Mouse (Mus musculus): ENCODE data around the gene C1qtnf1. TPM values are rescaled to one million over a fixed set of nuclear protein-coding genes. Genes with fewer than 3 reads are reported as not detected.

C1qtnf1 gene
- polyA plus RNA-seq, 1 experiment, result 24.2 TPM

DNA sequence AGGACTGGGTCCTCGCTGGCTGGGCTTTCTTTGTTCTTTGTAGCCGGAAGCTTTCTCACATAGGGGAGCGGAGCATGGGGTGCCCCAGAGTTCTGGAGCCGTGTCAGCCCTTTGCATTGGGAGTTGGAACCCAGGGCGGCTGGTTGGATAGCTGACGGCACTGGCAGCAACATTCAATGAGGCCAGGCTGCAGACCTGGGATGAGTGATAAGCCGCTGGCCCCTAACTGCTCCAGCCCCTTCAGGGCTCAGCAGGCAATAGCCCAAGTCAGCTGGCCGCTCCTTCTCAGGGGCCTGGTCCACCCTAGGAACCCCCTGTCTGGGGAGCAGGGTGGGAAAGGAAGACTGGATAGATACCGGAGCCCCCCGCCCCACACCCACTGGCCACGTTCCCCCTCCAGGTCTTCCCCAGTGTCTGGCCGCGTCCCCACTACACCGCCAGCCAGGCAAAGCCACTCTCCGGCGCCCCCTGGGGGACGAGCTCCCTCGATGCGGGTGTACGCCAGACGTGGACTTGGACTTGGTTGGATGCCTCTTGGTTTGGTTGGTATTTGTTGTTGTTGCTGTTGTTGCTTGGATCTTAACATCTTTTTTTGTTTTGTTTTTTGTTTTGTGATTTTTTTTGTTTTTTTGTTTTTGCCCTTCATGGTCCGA lies 62.7 kb downstream of the C1qtnf1 start:
- Histone ChIP-seq H3K4me1 (ENCODE audit: control insufficient read depth, insufficient read depth, low read length) (no peaks in the 10 kb centered on the region), H3K36me3 (ENCODE audit: control insufficient read depth, insufficient read depth, low read length) (no peaks in the 10 kb centered on the region), H3K27me3 (replicated peaks; ENCODE audit: control insufficient read depth, insufficient read depth, low read length) (no peaks in the 10 kb centered on the region), H3K4me3 (ENCODE audit: insufficient read depth, low read depth, low read length) (no peak overlapping the region), H3K27ac (ENCODE audit: insufficient read depth, low read depth, low read length) (no peak overlapping the region)
- 42% methylated on average over 22 of the region's 22 CpGs for WGBS
- no peak for TF ChIP-seq POLR2A (IDR thresholded peaks at IDR 0.05; ENCODE audit: low read depth, low read length)
- peak; percentile 77 for TF ChIP-seq CTCF (conservative IDR thresholded peaks at IDR 0.05; ENCODE audit: insufficient read depth, insufficient read length, low read depth, low read length)
- peak; percentile 56 for DNase-seq

DNA sequence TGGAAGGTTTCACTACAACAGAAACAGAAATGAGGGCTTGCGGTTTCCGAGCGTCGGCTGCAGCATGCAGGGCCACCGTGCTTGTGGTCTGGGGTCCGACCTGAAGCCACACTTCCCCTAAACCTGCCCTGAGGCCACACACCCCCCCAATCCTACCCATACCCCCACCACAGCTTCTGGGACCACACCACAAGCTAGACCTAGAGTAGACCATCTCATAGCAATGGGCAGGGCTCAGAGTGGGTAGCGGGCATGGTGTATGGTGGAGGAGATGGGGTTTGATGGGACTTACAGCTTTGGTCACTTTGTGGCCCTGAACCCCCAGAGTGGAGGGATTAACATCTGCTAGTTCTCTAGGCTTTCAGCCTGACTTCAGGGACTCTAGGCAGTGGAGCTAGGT lies 63.2 kb downstream of the C1qtnf1 start:
- H3K4me1 ChIP-seq (ENCODE audit: control insufficient read depth, insufficient read depth, low read length), result no peaks in the 10 kb centered on the region
- H3K27ac ChIP-seq (ENCODE audit: insufficient read depth, low read depth, low read length), result no peak overlapping the region
- DNase-seq, result no peak
- 89% methylated on average over 7 of the region's 7 CpGs for WGBS
- H3K27me3 ChIP-seq (replicated peaks; ENCODE audit: control insufficient read depth, insufficient read depth, low read length), result no peaks in the 10 kb centered on the region
- no peak overlapping the region for H3K4me3 ChIP-seq (ENCODE audit: insufficient read depth, low read depth, low read length)
- TF ChIP-seq CTCF (conservative IDR thresholded peaks at IDR 0.05; ENCODE audit: insufficient read depth, insufficient read length, low read depth, low read length), result no peak
- no peak for TF ChIP-seq POLR2A (IDR thresholded peaks at IDR 0.05; ENCODE audit: low read depth, low read length)
- H3K36me3 ChIP-seq (ENCODE audit: control insufficient read depth, insufficient read depth, low read length), result no peaks in the 10 kb centered on the region

DNA sequence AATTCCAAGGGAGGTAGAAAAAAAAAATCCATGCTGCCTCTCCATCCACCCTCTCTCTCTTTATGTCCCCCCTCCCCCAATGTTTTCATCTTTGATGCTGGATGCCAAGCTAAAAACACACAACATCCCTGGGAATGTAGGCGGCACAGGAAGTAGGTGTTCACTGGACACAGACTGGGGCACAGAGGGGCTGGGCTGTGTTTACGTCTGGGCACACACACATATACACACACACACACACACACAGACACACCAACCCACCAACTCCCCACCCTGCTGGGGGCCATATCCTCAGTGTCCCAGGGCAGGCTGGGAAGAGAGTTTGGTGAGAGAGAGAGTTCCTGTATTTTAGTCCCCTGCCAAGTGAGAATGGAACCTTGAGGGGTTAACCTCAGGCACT lies 65.5 kb downstream of the C1qtnf1 start:
- no peaks in the 10 kb centered on the region for H3K27me3 ChIP-seq (replicated peaks; ENCODE audit: control insufficient read depth, insufficient read depth, low read length)
- no peak overlapping the region for H3K4me3 ChIP-seq (ENCODE audit: insufficient read depth, low read depth, low read length)
- no peak for DNase-seq
- H3K36me3 ChIP-seq (ENCODE audit: control insufficient read depth, insufficient read depth, low read length), result no peaks in the 10 kb centered on the region
- H3K4me1 ChIP-seq (ENCODE audit: control insufficient read depth, insufficient read depth, low read length), result no peaks in the 10 kb centered on the region
- H3K27ac ChIP-seq (ENCODE audit: insufficient read depth, low read depth, low read length), result no peak overlapping the region
- no peak for TF ChIP-seq POLR2A (IDR thresholded peaks at IDR 0.05; ENCODE audit: low read depth, low read length)
- no peak for TF ChIP-seq CTCF (conservative IDR thresholded peaks at IDR 0.05; ENCODE audit: insufficient read depth, insufficient read length, low read depth, low read length)
- WGBS, result 74% methylated on average over 2 of the region's 2 CpGs

GRCm38 (mm10) chr11:118494001-118494737 lies 66.2 kb downstream of the C1qtnf1 start:
- Histone ChIP-seq H3K4me1 (ENCODE audit: control insufficient read depth, insufficient read depth, low read length) (no peaks in the 10 kb centered on the region), H3K27me3 (replicated peaks; ENCODE audit: control insufficient read depth, insufficient read depth, low read length) (no peaks in the 10 kb centered on the region), H3K27ac (ENCODE audit: insufficient read depth, low read depth, low read length) (no peak overlapping the region), H3K36me3 (ENCODE audit: control insufficient read depth, insufficient read depth, low read length) (no peaks in the 10 kb centered on the region), H3K4me3 (ENCODE audit: insufficient read depth, low read depth, low read length) (no peak overlapping the region)
- no peak for TF ChIP-seq POLR2A (IDR thresholded peaks at IDR 0.05; ENCODE audit: low read depth, low read length)
- TF ChIP-seq CTCF (conservative IDR thresholded peaks at IDR 0.05; ENCODE audit: insufficient read depth, insufficient read length, low read depth, low read length), result no peak
- 63% methylated on average over 12 of the region's 12 CpGs for WGBS
- peak; percentile 23 for DNase-seq

GRCm38 (mm10) chr11:118495065-118495464 lies 67.1 kb downstream of the C1qtnf1 start:
- Histone ChIP-seq H3K4me1 (ENCODE audit: control insufficient read depth, insufficient read depth, low read length) (no peaks in the 10 kb centered on the region), H3K36me3 (ENCODE audit: control insufficient read depth, insufficient read depth, low read length) (no peaks in the 10 kb centered on the region), H3K27me3 (replicated peaks; ENCODE audit: control insufficient read depth, insufficient read depth, low read length) (no peaks in the 10 kb centered on the region), H3K27ac (ENCODE audit: insufficient read depth, low read depth, low read length) (no peak overlapping the region), H3K4me3 (ENCODE audit: insufficient read depth, low read depth, low read length) (no peak overlapping the region)
- TF ChIP-seq CTCF (conservative IDR thresholded peaks at IDR 0.05; ENCODE audit: insufficient read depth, insufficient read length, low read depth, low read length) (no peak), POLR2A (IDR thresholded peaks at IDR 0.05; ENCODE audit: low read depth, low read length) (no peak)
- no peak for DNase-seq
- 78% methylated on average over 5 of the region's 5 CpGs for WGBS

DNA sequence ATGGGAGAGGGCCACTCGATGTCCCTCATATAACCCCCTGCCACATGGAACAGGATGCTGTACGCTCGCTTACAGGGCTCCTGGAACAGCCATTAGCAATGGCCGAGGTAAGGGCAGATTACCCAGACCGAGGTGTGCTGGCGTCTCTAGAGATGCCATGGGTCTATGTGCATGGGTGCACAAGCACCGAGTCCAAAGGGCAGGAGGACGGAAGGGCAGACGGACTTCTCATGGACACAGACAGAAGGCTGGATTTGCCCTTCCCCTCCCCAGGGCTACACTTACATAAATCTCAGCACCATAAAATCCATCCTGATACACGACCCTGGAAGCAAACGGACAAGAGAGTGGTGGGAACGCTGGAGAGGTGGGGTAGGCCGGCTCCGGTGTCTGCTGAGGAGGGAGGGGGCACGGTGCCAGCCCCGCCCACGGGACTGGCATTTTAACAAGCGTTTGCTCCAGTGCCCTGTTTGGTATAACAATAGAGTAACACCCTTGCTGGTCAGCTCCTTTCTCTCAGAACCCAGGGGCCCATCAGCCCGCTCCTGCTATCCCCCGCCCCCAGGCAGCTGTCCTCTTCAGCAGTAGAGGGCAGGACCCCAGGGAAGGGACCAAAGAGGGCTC lies 68.2 kb downstream of the C1qtnf1 start:
- Histone ChIP-seq H3K36me3 (ENCODE audit: control insufficient read depth, insufficient read depth, low read length) (no peaks in the 10 kb centered on the region), H3K27ac (ENCODE audit: insufficient read depth, low read depth, low read length) (no peak overlapping the region; the same call in 1 of the 2 replicates), H3K4me1 (ENCODE audit: control insufficient read depth, insufficient read depth, low read length) (no peaks in the 10 kb centered on the region), H3K27me3 (replicated peaks; ENCODE audit: control insufficient read depth, insufficient read depth, low read length) (no peaks in the 10 kb centered on the region), H3K4me3 (ENCODE audit: insufficient read depth, low read depth, low read length) (no peak overlapping the region; the same call in 1 of the 2 replicates)
- DNase-seq, result peak; percentile 90
- WGBS, result 31% methylated on average over 20 of the region's 20 CpGs
- TF ChIP-seq POLR2A (IDR thresholded peaks at IDR 0.05; ENCODE audit: low read depth, low read length) (no peak), CTCF (conservative IDR thresholded peaks at IDR 0.05; ENCODE audit: insufficient read depth, insufficient read length, low read depth, low read length) (no peak)

Other genes starting within 250 kb of the C1qtnf1 start
- gene Cyth1, start 179.6 kb upstream of the C1qtnf1 start, polyA plus RNA-seq (2012; rRNA removed), result 18.9 and 19.5 TPM in 2 replicates
- gene Usp36, start 138.0 kb upstream of the C1qtnf1 start, polyA plus RNA-seq (2012; rRNA removed), result 11.2 and 12.3 TPM in 2 replicates
- gene Cep295nl, start 85.7 kb upstream of the C1qtnf1 start, polyA plus RNA-seq (2012; rRNA removed), result 0.06 and 0.07 TPM in 2 replicates
- 78.7 and 83.3 TPM in 2 replicates for gene Timp2, start 72.5 kb upstream of the C1qtnf1 start, polyA plus RNA-seq (2012; rRNA removed)
- gene Lgals3bp, start 26.1 kb upstream of the C1qtnf1 start, polyA plus RNA-seq (2012; rRNA removed), result 360 and 363 TPM in 2 replicates
- gene Cant1, start 9.1 kb upstream of the C1qtnf1 start, polyA plus RNA-seq (2012; rRNA removed), result 42.6 and 53.0 TPM in 2 replicates
- 10.5 and 12.3 TPM in 2 replicates for gene Engase, start 48.6 kb downstream of the C1qtnf1 start, polyA plus RNA-seq (2012; rRNA removed)